Mouse (Mus musculus): ENCODE measurements around the gene Wdr66.
A peak's percentile ranks its signal among the peaks of the same experiment; 100 is the strongest.
"Not testable (repeated sequence)": the region's sequence is repeated elsewhere in the genome, so short reads cannot be mapped to it uniquely, and the experiment has no call there.

The Wdr66 gene

GRCm38 (mm10) chr5:123251834-123252233 is at the start of gene Wdr66:
TSS of gene Wdr66 (plus strand) at chr5:123252102.
- DNase-seq (ENCODE audit: low read depth), result peak; percentile 39

GRCm38 (mm10) chr5:123202771-123203170 is 49.1 kb upstream of the Wdr66 start:
- DNase-seq (ENCODE audit: low read depth), result not testable (repeated sequence)

- DNase-seq (ENCODE audit: low read depth), result not testable (repeated sequence)
Observed at GRCm38 (mm10) chr5:123203591-123203990, 48.3 kb upstream of the Wdr66 start.

DNA sequence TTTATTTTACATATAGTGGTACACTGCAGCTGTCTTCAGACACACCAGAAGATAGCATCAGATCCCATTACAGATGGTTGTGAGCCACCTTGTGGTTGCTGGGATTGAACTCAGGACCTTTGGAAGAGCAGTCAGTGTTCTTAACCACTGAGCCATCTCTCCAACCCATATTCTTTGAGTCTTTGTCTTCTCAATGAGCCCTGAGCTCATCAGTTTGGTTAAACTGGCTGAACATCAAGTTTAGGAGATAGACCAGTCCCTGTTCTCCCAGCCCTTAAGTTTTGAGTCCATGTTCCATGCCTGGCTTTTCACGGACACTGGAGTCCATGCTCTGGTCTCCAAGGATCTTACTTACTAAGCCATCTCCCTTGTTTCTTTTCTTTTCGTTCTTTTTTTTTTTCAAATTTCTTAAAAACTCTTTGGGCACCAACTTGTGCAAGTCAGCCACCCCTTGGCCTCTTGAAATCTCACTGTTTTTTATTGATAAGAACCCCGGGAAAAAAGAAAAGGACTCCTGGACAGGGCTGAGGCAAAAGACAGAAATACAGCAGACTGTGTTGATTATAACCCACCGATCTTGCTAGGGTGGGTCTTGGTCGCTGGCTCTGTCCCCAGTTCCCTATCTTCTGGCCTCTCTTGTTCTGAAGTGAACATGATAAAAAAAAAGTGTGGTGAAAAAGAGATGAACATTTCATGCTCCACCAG is 29.4 kb upstream of the Wdr66 start:
- DNase-seq (ENCODE audit: low read depth), result not testable (repeated sequence)

GRCm38 (mm10) chr5:123223051-123223410 is 28.9 kb upstream of the Wdr66 start:
- DNase-seq (ENCODE audit: low read depth), result no peak

GRCm38 (mm10) chr5:123223861-123224260 is 28.0 kb upstream of the Wdr66 start:
- not testable (repeated sequence) for DNase-seq (ENCODE audit: low read depth)

DNA sequence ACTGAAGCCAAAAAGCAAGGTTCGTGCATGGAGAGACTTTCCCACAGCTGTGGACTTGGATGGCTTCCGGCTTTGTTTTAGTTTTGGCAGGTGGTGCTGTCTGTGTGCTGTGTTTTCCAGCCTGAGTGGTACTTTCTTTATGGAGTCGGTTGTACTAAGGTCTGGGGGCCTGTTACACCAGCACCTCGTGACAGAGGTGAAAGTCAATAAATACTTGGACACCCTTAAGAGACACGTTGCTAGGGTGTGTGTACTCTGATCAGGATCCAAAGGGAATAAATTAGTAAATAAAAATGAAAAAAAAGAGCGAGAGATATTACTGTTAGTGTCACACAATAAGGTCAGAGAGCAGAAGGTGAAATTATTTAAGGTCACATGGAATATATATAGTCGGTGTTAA is 25.1 kb upstream of the Wdr66 start:
- DNase-seq (ENCODE audit: low read depth), result no peak

GRCm38 (mm10) chr5:123227762-123228523 is 24.0 kb upstream of the Wdr66 start:
- DNase-seq (ENCODE audit: low read depth), result peak; percentile 92

GRCm38 (mm10) chr5:123228524-123228922 is 23.4 kb upstream of the Wdr66 start:
- DNase-seq (ENCODE audit: low read depth), result no peak

- no peak for DNase-seq (ENCODE audit: low read depth)
Observed at GRCm38 (mm10) chr5:123229296-123229695, 22.6 kb upstream of the Wdr66 start.

DNA sequence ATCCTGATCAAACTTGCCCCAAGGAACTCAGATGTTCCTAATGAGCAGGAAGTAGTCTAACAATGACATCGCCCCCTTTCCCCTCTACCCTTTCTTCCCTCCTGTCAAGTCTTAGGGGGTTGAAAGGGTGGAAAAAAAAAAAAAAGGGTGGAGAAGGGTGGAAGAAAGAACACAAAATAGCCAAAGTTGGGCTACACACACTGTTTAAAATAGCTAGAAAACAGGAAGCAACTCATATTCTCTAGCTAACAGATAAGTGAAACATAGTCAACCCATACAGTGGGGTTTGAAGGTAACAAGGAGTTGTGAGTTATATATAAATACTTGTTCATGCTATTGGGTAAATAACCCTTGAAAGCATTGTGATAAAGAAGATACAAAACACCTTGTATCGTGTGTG is 19.7 kb upstream of the Wdr66 start:
- no peak for DNase-seq (ENCODE audit: low read depth)

DNA sequence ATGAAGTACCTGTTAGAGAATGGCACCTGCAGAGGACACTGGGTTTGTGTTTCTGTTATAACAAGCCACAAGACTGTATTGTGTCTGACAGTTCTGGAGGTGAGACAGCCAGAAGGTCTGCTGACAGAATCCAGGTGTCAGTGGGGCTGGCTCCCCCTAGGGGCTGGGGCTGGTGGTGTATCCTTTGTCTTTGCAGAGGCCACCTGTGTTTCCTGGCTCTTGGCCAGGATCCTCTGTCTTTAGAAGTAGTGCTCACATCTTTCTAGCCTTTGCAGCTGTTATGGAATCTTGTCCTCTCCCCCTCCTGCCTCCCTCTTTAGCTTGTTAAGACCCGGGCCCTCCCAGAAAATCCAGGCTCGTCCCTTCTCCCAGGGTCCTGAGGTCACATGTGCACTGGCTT is 16.2 kb upstream of the Wdr66 start:
- DNase-seq (ENCODE audit: low read depth), result peak; percentile 48

DNA sequence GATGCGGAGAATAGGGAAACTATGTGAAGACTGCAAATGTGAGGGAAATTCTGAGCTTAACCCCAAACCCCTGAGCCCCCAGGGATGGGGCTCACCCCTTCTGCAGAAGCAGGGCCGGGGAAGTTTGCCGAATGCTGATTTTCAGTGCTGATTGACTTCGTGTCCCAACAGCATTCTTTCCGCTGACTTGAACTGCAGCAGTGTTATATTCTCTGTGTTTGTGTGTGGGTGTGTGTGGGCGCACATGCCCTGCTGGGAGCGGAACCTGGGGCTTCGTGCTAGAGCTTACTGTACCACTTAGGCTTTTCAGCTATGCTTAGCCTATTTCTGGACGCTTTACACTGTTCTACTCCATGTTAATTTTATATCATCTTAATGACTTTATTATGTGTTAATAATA is 15.5 kb upstream of the Wdr66 start:
- no peak for DNase-seq (ENCODE audit: low read depth)

DNA sequence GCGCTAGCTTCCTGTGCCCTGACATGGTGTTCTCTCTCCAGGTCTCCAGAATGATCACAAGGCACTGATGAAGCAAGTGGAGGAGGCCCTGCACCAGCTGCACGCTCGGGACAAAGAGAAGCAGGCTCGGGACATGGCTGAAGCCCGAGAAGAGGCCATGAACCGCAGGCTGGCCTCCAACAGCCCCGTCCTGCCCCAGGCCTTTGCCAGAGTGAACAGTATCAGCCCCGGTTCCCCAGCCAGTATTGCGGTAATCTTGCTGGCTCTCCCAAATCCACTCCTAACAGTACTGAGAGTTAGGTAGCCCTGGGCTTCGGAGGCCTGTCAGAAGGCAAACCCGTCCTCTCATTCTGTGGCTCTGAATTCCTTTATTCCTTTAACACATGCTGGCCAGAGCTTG is 12.4 kb upstream of the Wdr66 start:
- no peak for DNase-seq (ENCODE audit: low read depth)

DNA sequence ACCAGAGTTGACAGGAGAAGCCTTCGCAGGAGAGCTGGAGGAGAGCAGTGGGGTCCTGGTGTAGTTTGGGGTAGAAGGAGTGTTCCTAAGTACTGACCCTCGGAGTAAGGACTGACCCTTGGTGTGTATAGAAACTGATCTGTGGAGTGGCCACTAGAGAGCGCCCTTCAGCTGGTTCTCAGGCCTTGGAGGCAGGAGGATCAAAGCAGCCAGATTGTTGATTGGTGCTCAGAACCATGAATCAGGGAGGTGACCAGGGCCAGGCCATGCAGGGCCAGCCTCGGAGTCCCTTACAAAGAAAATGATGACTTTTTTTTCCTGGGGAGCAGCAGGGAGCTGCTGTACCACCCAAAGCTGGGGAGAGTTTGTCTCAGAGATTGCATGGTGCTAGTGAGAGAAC is 6.4 kb upstream of the Wdr66 start:
- no peak for DNase-seq (ENCODE audit: low read depth)

- no peak for DNase-seq (ENCODE audit: low read depth)
Observed at GRCm38 (mm10) chr5:123251390-123251789, 512 bp upstream of the Wdr66 start.

DNA sequence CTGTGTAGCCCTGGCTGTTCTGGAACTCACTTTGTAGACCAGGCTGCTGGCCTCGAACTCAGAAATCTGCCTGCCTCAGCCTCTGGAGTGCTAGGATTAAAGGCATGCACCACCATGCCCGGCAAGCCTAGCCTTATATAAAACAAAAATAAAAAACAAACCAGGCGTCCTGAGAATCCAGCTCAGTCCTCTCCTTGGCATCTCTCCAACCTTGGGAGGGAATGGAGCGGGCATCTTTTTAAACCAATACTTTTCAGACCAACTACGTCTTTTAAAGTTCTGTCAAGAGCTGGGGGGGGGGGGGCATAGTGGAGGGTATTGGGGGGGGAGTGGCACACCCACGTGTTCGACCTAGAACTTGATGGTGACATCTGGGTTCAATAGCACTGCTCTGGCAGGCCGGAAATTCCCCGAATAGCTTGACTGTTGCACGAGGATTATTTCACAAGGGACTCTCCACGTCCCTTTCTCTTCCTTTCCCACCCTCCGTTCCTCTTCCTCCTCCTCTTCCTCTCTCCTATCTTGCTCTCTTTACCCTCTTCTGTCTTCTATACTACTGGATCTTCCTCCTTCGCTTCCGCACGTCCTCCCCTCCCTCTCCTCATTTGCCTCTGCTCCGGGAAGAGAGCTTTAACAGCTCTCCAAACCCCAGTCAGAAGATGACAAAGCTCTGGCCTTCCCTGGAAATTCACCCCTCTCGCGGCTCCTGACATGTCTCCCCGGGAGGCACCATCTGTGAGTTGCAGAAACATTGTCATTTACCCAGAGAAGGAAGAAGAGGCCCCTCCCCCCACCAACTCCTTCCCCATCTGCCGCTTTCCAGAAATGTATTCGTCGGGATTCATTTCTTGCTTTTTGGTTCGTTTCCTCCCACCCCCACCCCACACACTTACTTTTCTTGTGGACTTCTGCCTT is 5.2 kb downstream of the Wdr66 start:
- no peak for DNase-seq (ENCODE audit: low read depth)

DNA sequence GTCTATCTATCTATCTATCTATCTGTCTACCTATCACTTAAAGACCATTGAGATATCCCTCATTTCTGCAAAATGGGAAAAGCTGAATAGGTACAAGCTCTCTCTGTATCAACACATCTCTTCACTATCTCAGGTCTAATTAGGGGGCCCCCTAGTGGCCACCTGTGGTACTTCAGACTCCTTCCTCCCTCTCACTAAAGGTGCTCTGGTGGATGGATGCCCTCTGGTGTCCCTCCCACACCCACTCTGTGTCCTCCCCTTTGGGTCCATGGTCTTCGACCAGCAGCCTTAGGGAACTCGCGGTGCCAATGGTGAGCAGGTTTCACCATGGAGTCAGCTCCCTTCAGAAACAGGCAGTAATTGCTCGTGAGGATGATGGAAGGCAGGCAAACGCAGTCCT is 7.1 kb downstream of the Wdr66 start:
- DNase-seq (ENCODE audit: low read depth), result peak; percentile 37

GRCm38 (mm10) chr5:123260698-123261097 is 8.8 kb downstream of the Wdr66 start:
- no peak for DNase-seq (ENCODE audit: low read depth)

- DNase-seq (ENCODE audit: low read depth), result no peak
Observed at GRCm38 (mm10) chr5:123266909-123267308, 15.0 kb downstream of the Wdr66 start.

DNA sequence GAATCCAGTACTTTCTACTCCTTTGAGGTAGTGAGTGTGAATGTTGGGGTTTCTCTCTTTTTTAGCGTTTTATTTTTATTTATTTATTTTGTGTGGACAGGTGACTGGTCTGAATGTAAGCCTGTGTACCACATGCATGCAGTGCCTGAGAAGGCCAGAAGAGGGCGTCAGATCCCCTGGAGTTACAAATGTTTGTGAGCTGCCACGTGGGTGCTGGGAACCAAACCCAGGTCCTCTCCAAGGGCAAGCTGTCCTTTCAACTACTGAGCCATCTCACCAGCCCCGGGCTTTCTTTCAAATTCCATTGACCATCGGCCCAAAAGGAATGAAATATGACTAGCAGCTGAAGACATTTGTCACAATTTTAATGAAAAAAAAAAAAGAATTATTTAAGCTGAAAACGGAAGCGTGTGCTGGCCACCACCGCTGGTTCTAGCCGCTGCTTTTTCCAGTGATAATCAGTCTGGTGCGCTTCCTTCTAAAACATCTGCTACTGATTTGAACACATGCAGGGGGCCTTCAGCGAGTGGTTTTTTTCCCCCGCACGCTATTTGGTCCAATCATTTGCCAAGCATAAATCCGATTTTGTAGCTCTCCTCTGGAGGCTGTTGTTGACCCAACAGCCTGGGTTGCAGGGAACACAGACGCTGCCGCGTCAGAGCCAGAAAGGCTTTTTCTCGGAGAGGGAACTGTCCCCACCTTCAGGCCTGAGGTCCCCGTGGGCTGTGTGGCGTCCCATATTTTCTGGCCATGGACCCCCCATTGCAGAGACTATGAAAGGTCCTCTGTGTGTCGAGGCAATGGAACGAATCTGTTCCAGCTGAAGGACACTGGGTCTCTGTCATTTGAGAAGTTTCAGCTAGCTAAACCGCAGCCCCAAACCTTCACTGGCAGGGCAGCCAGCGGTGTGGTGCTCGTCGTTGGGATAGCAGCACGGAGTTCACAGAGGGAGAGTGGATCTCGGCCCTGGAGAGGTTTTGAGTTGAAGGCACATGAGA is 16.9 kb downstream of the Wdr66 start:
- DNase-seq (ENCODE audit: low read depth), result no peak

All from c-Kit-positive CD71-negative TER-119-negative erythroid progenitor cells, embryonic 14.5 days (primary cell).